Mouse (Mus musculus): ENCODE measurements at regions not wholly inside any gene's neighbourhood (a gene's known extent, or its start where the extent isn't known, plus 50 kb on each side); places are given as distances from the start of the nearest gene placed in this dataset.

DNA sequence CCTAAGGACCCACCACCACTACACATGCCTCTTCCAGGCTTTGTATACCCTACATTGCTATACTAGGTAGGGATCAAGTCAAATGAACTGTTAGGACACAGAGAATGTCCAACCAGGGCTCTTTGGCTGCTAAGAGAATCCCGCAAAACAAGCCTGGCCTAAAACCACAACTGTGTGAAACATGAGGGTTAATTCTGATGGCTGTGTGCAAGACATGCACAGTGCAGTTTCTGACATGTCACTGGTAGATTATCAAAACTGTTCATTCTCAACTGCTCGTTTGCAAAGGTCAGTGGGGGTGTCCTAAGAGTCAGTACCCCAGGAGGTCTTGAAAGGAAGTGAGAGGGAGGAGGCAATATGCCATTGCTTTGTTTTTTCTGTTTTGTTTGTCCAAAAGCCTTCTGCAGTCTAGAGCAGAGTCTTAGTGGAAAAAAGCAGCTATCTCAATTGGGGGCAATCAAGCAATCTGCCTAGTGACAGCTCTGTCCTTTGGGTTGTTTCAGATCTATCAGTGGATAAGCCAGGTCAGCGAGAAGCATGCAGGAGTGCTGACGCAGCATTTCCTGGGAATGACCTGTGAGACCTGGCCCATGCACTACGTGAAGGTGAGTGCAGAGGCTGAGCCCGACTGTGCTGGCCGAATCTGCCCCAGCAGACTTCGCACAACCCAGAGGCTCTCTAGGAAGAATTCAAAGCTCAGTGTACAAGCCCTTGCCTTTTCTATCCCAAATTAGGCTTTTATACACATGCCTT is 151.3 kb upstream of the 4933402D24Rik start:
- DNase-seq (ENCODE audit: low read depth) = no peak

DNA sequence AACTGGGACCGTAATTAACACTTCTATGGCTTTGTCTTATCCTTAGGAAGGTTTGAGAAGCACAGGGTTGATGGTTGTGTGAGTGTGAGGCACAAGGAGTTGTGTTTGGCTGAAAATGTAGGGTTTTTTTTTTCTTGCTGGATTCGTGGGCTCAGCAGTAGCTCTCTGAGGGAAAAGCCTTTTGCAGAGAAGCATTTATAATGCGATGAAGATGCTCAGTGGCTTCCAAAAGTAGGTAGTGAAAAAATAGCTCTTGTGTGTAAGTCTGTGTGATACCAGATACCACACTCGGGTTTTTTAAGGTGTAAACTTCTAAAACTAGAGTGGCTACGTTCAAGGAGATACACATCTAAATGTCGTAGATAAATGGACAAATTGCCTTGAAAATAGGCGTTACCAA is 149.1 kb upstream of the 4933402D24Rik start:
- DNase-seq (ENCODE audit: low read depth) = no peak

DNA sequence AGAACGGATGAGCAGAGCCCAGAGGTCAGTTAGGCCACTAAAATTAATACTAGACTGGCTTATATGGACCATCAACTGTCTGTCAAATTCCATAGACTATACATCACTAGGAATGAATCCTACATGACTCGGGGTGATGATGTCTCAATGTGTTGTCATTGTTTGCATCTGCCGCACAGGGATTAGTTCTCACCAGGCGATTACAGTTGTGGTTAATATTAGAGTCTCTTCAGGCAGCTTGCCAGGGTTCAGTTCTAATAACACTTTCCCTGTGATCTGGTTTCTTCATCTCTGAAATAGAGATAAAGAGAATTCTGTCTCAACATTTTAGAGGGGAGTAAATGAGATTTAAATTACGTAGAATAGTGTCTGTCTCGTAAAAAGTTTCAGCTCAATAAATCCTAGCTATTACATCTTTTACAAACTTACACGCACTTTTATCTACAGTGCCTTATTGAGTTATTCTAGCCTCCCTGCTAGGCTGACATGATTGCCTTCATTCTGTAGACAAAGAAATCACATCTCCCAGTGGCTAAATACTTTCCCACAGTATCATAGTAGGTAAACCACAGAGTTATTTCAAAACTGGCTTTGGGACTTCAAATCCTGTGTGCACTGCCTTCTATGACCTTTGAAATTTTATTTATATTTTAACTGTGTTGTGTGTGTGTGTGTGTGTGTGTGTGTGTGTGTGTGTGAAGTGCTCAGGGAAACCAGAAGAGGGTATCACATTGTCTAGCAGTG is 148.0 kb upstream of the 4933402D24Rik start:
- no peak for DNase-seq (ENCODE audit: low read depth)

- no peak for DNase-seq (ENCODE audit: low read depth)
These were observed 141.7 kb upstream of the 4933402D24Rik start for GRCm38 (mm10) chr1:63910765-63911164.

DNA sequence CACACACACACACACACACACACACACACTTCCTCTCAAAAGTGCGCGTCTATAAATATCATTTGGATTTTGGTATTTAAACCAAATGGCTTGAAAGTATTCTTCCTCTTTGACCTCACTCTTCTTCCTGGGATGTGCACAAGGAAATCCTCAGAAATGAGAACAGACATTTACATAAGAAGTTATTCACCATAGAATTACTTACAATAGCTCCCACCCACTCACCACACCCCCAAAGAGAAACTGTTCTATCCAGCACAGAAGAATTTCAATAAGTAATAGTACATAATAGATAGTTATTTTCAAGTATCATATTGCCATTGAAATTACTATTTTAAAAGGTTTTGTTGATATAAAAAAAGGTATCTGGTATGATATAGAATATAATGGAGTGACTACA is 140.1 kb upstream of the 4933402D24Rik start:
- no peak for DNase-seq (ENCODE audit: low read depth)

DNA sequence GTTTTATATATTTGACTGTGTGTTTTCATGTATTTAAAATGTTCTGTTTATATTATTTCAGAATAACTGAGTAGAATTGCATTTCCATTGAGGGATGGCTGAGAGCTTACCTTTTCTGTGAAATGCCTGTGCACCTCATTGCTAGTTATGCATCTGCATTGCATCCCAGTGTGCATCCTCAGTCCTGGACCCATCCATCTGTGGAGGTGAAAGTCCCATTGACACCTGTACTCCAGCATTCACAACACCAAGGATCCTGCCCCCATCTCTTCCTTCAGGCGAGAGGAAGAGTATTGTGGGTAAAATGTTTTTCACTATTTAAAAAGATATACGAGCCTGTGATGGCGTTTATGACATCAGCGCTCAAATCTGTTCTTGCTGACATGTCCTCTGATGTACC is 134.6 kb upstream of the 4933402D24Rik start:
- DNase-seq (ENCODE audit: low read depth) = no peak

- no peak for DNase-seq (ENCODE audit: low read depth)
These were observed 134.1 kb upstream of the 4933402D24Rik start for GRCm38 (mm10) chr1:63903201-63903600.

DNA sequence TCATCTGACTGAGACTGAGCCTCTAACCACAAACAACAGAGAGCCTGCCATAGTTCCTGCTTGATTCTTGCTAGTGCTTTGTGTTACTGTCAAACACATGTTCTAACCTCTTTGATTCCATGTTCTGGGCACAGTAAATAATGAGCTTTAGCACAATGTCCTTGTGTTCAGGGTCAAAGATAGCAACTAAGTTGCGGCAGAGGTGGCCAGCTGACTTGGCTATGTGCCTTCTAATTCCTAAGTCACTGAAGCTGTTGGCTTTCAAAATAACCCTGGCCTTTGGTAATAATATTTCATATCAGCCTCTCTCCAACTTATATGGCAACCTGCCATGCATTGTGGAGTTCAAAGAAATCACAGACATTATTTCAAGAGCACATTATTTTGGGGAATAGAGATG is 133.3 kb upstream of the 4933402D24Rik start:
- no peak for DNase-seq (ENCODE audit: low read depth)

DNA sequence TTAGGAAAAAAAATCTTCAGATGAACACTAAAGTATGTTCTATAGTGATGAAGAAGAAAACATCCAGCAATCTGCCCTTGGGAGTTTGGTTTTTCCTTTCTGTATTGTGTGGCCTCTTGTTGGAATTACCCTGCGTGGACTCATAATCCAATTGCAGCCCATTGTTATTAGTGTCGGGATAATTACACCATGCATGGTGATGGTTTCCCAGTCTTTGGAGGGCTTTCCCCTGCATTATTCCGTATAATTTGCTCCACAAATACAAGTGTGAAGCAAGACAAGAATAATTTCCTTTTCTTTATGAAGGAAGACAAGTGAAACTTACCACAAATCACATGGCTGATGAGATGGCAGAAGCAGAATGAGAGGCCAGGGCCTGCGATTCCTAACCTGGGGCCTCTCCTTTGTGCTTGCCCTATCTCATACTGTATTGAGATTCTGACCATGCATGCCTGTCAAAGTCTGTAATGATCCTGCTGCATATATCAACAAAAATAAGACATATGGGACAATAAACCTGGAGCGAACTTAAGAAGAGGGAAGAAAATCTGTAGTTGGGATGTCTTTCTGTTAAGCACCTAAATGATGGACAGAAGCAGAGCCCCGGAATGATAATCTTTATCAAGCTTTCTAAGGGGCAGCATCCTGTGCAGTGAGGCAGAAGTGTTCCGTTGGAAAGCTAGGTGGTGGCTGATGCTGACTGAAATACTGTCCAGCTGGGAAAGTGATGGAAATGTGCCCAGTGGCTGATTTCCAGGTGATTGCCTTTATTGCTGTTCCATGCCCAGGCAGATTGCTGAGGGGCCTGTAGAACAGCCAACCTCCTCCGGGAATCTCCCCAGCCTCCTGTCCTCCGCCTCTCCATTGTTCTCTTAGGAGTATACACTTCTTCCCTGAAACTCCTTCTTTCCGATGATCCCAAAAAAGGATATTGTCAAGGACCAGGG is 130.8 kb upstream of the 4933402D24Rik start:
- no peak for DNase-seq (ENCODE audit: low read depth)

GRCm38 (mm10) chr1:63898766-63899165 is 129.7 kb upstream of the 4933402D24Rik start:
- no peak for DNase-seq (ENCODE audit: low read depth)

DNA sequence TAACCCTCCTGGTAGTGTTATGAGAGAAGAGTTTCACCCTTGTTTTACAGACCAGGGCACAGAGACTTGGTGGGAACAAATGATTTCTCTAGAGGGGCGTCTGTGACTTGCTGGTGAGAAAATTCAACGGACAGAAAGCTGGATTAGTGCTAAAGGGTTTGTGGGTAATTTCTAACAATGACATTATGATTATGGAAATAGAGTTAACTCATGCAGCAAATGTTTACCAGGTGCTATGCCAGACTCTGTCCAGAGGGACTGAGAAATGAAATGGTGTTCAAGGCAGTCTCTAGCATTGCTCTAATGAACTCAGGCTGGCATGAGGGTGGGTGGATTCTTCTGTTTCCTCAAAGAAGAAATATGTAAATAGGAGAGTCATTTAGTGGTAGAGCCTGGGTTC is 128.5 kb upstream of the 4933402D24Rik start:
- no peak for DNase-seq (ENCODE audit: low read depth)

- DNase-seq (ENCODE audit: low read depth) = peak; percentile 43
These were observed 110.5 kb upstream of the 4933402D24Rik start for GRCm38 (mm10) chr1:63879570-63879969.

GRCm38 (mm10) chr1:63876589-63877251 is 107.7 kb upstream of the 4933402D24Rik start:
- no peak for DNase-seq (ENCODE audit: low read depth)

GRCm38 (mm10) chr1:63875297-63875962 is 106.4 kb upstream of the 4933402D24Rik start:
- no peak for DNase-seq (ENCODE audit: low read depth)

GRCm38 (mm10) chr1:63871831-63872230 is 102.8 kb upstream of the 4933402D24Rik start:
- DNase-seq (ENCODE audit: low read depth) = no peak

DNA sequence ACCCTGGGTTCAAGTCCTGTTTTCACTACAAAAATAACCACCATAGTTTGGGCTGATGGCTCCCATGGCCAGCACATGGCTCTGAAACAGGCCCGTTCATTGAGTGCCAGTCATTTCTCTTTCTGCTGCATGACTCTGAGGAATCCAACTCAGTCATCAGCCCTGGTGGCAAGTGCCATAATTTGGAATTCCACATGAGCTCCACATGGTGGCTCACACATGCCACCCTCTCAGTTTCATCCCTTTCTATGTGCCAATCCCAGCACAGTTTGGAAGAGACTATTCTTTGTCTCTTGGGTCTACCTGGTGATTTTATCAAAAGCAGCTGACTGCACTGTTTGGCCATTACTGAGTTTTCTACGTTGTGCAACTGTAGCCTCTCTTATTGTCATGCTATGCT is 100.3 kb upstream of the 4933402D24Rik start:
- no peak for DNase-seq (ENCODE audit: low read depth)

- DNase-seq (ENCODE audit: low read depth) = no peak
These were observed 89.0 kb upstream of the 4933402D24Rik start for GRCm38 (mm10) chr1:63857933-63858649.

GRCm38 (mm10) chr1:63857468-63857867 is 88.4 kb upstream of the 4933402D24Rik start:
- DNase-seq (ENCODE audit: low read depth) = no peak

DNA sequence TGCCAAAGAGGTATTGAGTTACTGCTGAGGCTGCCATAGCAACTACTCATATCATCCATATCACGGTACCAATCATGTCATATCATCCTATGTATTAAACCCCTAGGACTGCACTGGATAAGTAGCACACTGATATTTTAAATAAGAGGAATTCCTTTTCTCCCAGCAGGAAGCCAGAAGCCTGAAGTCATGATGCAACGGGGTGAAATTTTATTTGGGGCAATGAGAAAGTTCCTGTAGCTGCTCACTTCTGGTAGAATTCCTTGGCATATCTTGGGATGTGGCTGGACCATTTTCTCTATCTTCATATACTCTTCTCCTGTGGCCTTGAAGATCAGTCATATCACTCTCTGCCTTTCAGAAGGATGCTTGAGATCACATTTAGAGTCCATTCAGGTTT is 87.3 kb upstream of the 4933402D24Rik start:
- DNase-seq (ENCODE audit: low read depth) = no peak

DNA sequence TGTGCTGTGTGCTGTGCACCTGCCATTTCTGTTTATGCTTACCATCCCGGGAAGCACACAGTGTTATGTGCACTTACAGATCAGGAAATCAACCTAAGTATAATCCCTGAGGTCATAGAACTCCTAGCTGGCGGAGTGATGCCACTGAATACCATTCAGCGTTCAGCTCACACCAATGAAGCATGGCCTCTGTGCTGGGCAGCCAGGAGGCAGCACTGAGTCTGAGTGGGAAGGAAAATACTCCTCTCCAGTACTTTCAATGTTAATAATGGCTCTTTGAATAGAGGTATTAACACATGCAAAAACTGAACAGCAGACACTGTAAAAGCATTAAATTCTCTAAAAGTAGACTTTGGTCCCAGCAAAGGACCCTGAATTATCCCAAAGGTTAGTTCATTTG is 85.7 kb upstream of the 4933402D24Rik start:
- peak; percentile 5 for DNase-seq (ENCODE audit: low read depth)

All from 416B (cell line).